ENCODE assay signal across 27 mouse cellular contexts in genomic region chr5:144766026-144766425, GRCm38 (mm10). TPM values are rescaled to one million over a fixed set of nuclear protein-coding genes. Genes with fewer than 3 reads are reported as not detected.
"Had no signal": no experiment of that assay in that cellular context is flagged by ENCODE, and none has a peak within 500 bp of the region (broad histone marks: within the 10 kb centered on the region; RNA-seq: fewer than 3 reads in every experiment).

No protein-coding gene starts in this region.

- H3K9ac ChIP-seq: hindbrain, embryonic 14.5 days; limb, embryonic 13.5 days; liver, embryonic 12.5 days; liver, embryonic 15.5 days; lung, embryonic 15.5 days; midbrain, embryonic 12.5 days; midbrain, embryonic 15.5 days; neural tube, embryonic 12.5 days; neural tube, embryonic 15.5 days; stomach, embryonic 15.5 days had no signal

- H3K27me3 ChIP-seq: midbrain, embryonic 15.5 days; neural tube, embryonic 15.5 days had no signal

- DNase-seq: layer of hippocampus, adult 9-11 months; layer of hippocampus, postnatal 36 days; liver; lung, adult 18-20 months; lung, postnatal 14 days; lung, postnatal 4 days; retina, postnatal 1 day; right cerebral cortex, postnatal 25 days; spleen, adult 18-20 months; thymus, adult 2 months; thymus, postnatal 14 days; thymus, postnatal 4 days had no signal

- H3K9me3 ChIP-seq: limb, embryonic 10.5 days; limb, embryonic 13.5 days; liver, embryonic 12.5 days; liver, embryonic 15.5 days; lung, embryonic 15.5 days; midbrain, embryonic 12.5 days; midbrain, embryonic 15.5 days; neural tube, embryonic 12.5 days; neural tube, embryonic 15.5 days; stomach, embryonic 15.5 days had no signal

- H3K27ac ChIP-seq: hindbrain, embryonic 14.5 days; hindbrain, postnatal 0 days; limb, embryonic 10.5 days; limb, embryonic 13.5 days; liver, embryonic 12.5 days; liver, embryonic 15.5 days; lung, embryonic 15.5 days; midbrain, embryonic 12.5 days; midbrain, embryonic 15.5 days; neural tube, embryonic 12.5 days; neural tube, embryonic 15.5 days; stomach, embryonic 15.5 days had no signal

- H3K4me2 ChIP-seq: hindbrain, embryonic 14.5 days; limb, embryonic 13.5 days; liver, embryonic 12.5 days; liver, embryonic 15.5 days; lung, embryonic 15.5 days; midbrain, embryonic 12.5 days; midbrain, embryonic 15.5 days; neural tube, embryonic 12.5 days; neural tube, embryonic 15.5 days; stomach, embryonic 15.5 days had no signal

- H3K36me3 ChIP-seq: midbrain, embryonic 15.5 days had no signal

- ATAC-seq: hindbrain, postnatal 0 days; inflammation-experienced regulatory T-cells, adult 6 months; intestine, embryonic 16.5 days; liver, embryonic 12.5 days; midbrain, embryonic 15.5 days had no signal

- H3K4me3 ChIP-seq: limb, embryonic 10.5 days; limb, embryonic 13.5 days; liver, embryonic 12.5 days; liver, embryonic 15.5 days; lung, embryonic 15.5 days; midbrain, embryonic 12.5 days; midbrain, embryonic 15.5 days; neural tube, embryonic 12.5 days; neural tube, embryonic 15.5 days; stomach, embryonic 15.5 days had no signal

RNA-seq across cellular contexts. Expression of gene Tmem130, which starts 4.4 kb away (rescaled TPM):
- total RNA-seq: megakaryocyte progenitor cell, adult 5-6 weeks had no signal
- polyA plus RNA-seq: inflammation-experienced regulatory T-cells, adult 6 months had no signal
